Mouse (Mus musculus): Measurements from ENCODE around the gene Otud5. TPM values are rescaled to one million over a fixed set of nuclear protein-coding genes. Genes with fewer than 3 reads are reported as not detected.

The Otud5 gene
- total RNA-seq, 2 experiments from 2014 or later = 64.5 to 65.6 TPM

Small RNAs within 50 kb of the gene (microRNA-seq; reads per million reads assigned to microRNA genes)
- gene Mir1198 = 85.9 reads per million, percentile 54 among the genes with 10 or more reads in this experiment

Other genes starting within 250 kb of the Otud5 start
- 10 to 100 TPM; 22.8 to 25.9 TPM for gene Ccdc22, start 235.8 kb upstream of the Otud5 start, total RNA-seq (2021)
- under 1 TPM; 0.08 to 0.17 TPM for gene Cacna1f, start 234.3 kb upstream of the Otud5 start, total RNA-seq (2021)
- gene Syp, start 202.9 kb upstream of the Otud5 start, total RNA-seq (2021) = 1,000 to 10,000 TPM; 1,744 to 1,801 TPM
- gene Prickle3, start 184.1 kb upstream of the Otud5 start, total RNA-seq (2021) = 1 to 10 TPM; 1.2 to 1.3 TPM
- gene Plp2, start 170.0 kb upstream of the Otud5 start, total RNA-seq (2021) = 10 to 100 TPM; 15.6 to 18.1 TPM
- gene Magix, start 160.1 kb upstream of the Otud5 start, total RNA-seq (2021) = under 1 TPM; 0.12 to 0.34 TPM
- gene Gpkow, start 144.2 kb upstream of the Otud5 start, total RNA-seq (2021) = 10 to 100 TPM; 37.1 to 39.3 TPM
- gene Wdr45, start 127.0 kb upstream of the Otud5 start, total RNA-seq (2021) = 10 to 100 TPM; 38.5 to 43.3 TPM
- under 1 TPM in 1 of 2 experiments, not detected in 1; 0.69 TPM for gene Gm45208, start 119.1 kb upstream of the Otud5 start, total RNA-seq (2021)
- 100 to 1,000 TPM in 1 of 2 experiments, 10 to 100 TPM in 1; 97.3 to 105 TPM for gene Praf2, start 112.9 kb upstream of the Otud5 start, total RNA-seq (2021)
- gene Ccdc120, start 90.5 kb upstream of the Otud5 start, total RNA-seq (2021) = 10 to 100 TPM; 28.9 to 29.7 TPM
- 10 to 100 TPM; 30.0 to 35.6 TPM for gene Tfe3, start 78.8 kb upstream of the Otud5 start, total RNA-seq (2021)
- 10 to 100 TPM; 79.5 to 84.6 TPM for gene Gripap1, start 51.6 kb upstream of the Otud5 start, total RNA-seq (2021)
- gene Kcnd1, start 19.1 kb upstream of the Otud5 start, total RNA-seq (2021) = 10 to 100 TPM; 10.9 to 11.3 TPM
- gene Pim2, start 36.9 kb downstream of the Otud5 start, total RNA-seq (2021) = 10 to 100 TPM; 43.7 to 44.9 TPM
- 10 to 100 TPM; 43.4 to 47.5 TPM for gene Slc35a2, start 42.7 kb downstream of the Otud5 start, total RNA-seq (2021)
- 10 to 100 TPM; 77.7 to 81.3 TPM for gene Pqbp1, start 57.9 kb downstream of the Otud5 start, total RNA-seq (2021)
- gene Timm17b, start 58.0 kb downstream of the Otud5 start, total RNA-seq (2021) = 10 to 100 TPM; 25.5 to 34.1 TPM
- not detected for gene Gm10491, start 66.5 kb downstream of the Otud5 start, total RNA-seq (2021)
- gene Gm10490, start 68.2 kb downstream of the Otud5 start, total RNA-seq (2021) = not detected
- 100 to 1,000 TPM; 287 to 317 TPM for gene Pcsk1n, start 78.5 kb downstream of the Otud5 start, total RNA-seq (2021)
- not detected for gene Eras, start 87.2 kb downstream of the Otud5 start, total RNA-seq (2021)
- gene Hdac6, start 106.5 kb downstream of the Otud5 start, total RNA-seq (2021) = 10 to 100 TPM; 59.7 to 65.0 TPM
- not detected for gene Gata1, start 136.7 kb downstream of the Otud5 start, total RNA-seq (2021)
- under 1 TPM; 0.57 to 0.73 TPM for gene Glod5, start 177.1 kb downstream of the Otud5 start, total RNA-seq (2021)
- 10 to 100 TPM; 34.3 to 36.7 TPM for gene Suv39h1, start 233.4 kb downstream of the Otud5 start, total RNA-seq (2021)
- 1 to 10 TPM; 1.4 to 1.5 TPM for gene Was, start 249.1 kb downstream of the Otud5 start, total RNA-seq (2021)

Data from left cerebral cortex, postnatal 10 days (tissue).